Mouse (Mus musculus): Measurements from ENCODE around the gene Spag9.

Gene Spag9

GRCm38 (mm10) chr11:94130118-94131095 lies 134.5 kb downstream of the Spag9 start:
- DNase-seq (ENCODE audit: low read depth, low spot score) = no peak

- peak; percentile 61 for DNase-seq (ENCODE audit: low read depth, low spot score)
Observed at GRCm38 (mm10) chr11:94133344-94133955, 137.6 kb downstream of the Spag9 start.

GRCm38 (mm10) chr11:94134076-94134838 lies 138.4 kb downstream of the Spag9 start:
- no peak for DNase-seq (ENCODE audit: low read depth, low spot score)

- no peak for DNase-seq (ENCODE audit: low read depth, low spot score)
Observed at GRCm38 (mm10) chr11:94135581-94136001, 139.7 kb downstream of the Spag9 start.

- no peak for DNase-seq (ENCODE audit: low read depth, low spot score)
Observed at GRCm38 (mm10) chr11:94136656-94137055, 140.8 kb downstream of the Spag9 start.

- no peak for DNase-seq (ENCODE audit: low read depth, low spot score)
Observed at GRCm38 (mm10) chr11:94137326-94138061, 141.6 kb downstream of the Spag9 start.

- no peak for DNase-seq (ENCODE audit: low read depth, low spot score)
Observed at GRCm38 (mm10) chr11:94138411-94139231, 142.7 kb downstream of the Spag9 start.

- DNase-seq (ENCODE audit: low read depth, low spot score) = no peak
Observed at GRCm38 (mm10) chr11:94139232-94139620, 143.3 kb downstream of the Spag9 start.

GRCm38 (mm10) chr11:94140540-94140939 lies 144.6 kb downstream of the Spag9 start:
- DNase-seq (ENCODE audit: low read depth, low spot score) = no peak

- DNase-seq (ENCODE audit: low read depth, low spot score) = no peak
Observed at GRCm38 (mm10) chr11:94141564-94141963, 145.7 kb downstream of the Spag9 start.

- no peak for DNase-seq (ENCODE audit: low read depth, low spot score)
Observed at GRCm38 (mm10) chr11:94143336-94143735, 147.4 kb downstream of the Spag9 start.

- DNase-seq (ENCODE audit: low read depth, low spot score) = no peak
Observed at GRCm38 (mm10) chr11:94144771-94145539, 149.1 kb downstream of the Spag9 start.

- DNase-seq (ENCODE audit: low read depth, low spot score) = no peak
Observed at GRCm38 (mm10) chr11:94146049-94146605, 150.2 kb downstream of the Spag9 start.

- DNase-seq (ENCODE audit: low read depth, low spot score) = no peak
Observed at GRCm38 (mm10) chr11:94146733-94147485, 151.0 kb downstream of the Spag9 start.

- DNase-seq (ENCODE audit: low read depth, low spot score) = no peak
Observed at GRCm38 (mm10) chr11:94148105-94148696, 152.3 kb downstream of the Spag9 start.

GRCm38 (mm10) chr11:94148931-94149491 lies 153.1 kb downstream of the Spag9 start:
- DNase-seq (ENCODE audit: low read depth, low spot score) = no peak

GRCm38 (mm10) chr11:94149509-94150259 lies 153.8 kb downstream of the Spag9 start:
- DNase-seq (ENCODE audit: low read depth, low spot score) = no peak

Data from c-Kit-negative CD71-positive TER-119-positive erythroid progenitor cells, embryonic 14.5 days (primary cell).